Mouse (Mus musculus) limb, embryonic 10.5 days (tissue): ENCODE measurements around the gene Aspg. TPM values are rescaled to one million over a fixed set of nuclear protein-coding genes. Genes with fewer than 3 reads are reported as not detected.

Experiments used
- DNase-seq: peaks from one replicate; pipeline ENCODE4 v3.0.0-alpha.2; 2017; ENCODE audit warnings: low spot score
- H3K27ac ChIP-seq: fragments of 300-500 bp; sonication (generic); 2 replicates; pipeline ENCODE4 v1.5.1; 2016; ENCODE audit warnings: mild to moderate bottlenecking
- H3K27me3 ChIP-seq: fragments of 300-500 bp; sonication (generic); 2 replicates; pipeline ENCODE4 v1.6.1; 2016; ENCODE audit warnings: low read depth, mild to moderate bottlenecking; ENCODE audit not compliant: poor library complexity, severe bottlenecking
- H3K36me3 ChIP-seq: fragments of 300-500 bp; sonication (generic); 2 replicates; pipeline ENCODE4 v1.6.1; 2016; ENCODE audit warnings: mild to moderate bottlenecking, moderate library complexity
- H3K4me1 ChIP-seq: fragments of 300-500 bp; sonication (generic); 2 replicates; pipeline ENCODE4 v1.6.1; 2016
- H3K4me3 ChIP-seq: fragments of 300-500 bp; sonication (generic); 2 replicates; pipeline ENCODE4 v1.5.1; 2016; ENCODE audit warnings: mild to moderate bottlenecking, moderate library complexity
- H3K9me3 ChIP-seq: fragments of 300-500 bp; sonication (generic); replicated peaks from 2 replicates; pipeline ENCODE4 v1.6.1; 2016; ENCODE audit warnings: mild to moderate bottlenecking
- WGBS: fragments of 180-500 bp; shearing (Covaris S2); methylation state at CpG from one replicate; pipeline ENCODE4 v1.1.7; 2016; 5-methylcytosine and 5-hydroxymethylcytosine counted together
- microRNA counts: library from miRNA; unstranded; fragments of <30 nt; microRNA quantifications from one replicate; lab custom pipeline; 2017
- microRNA-seq: library from miRNA; unstranded; fragments of <30 nt; microRNA quantifications from one replicate; pipeline ENCODE4, GENCODE M21; 2017
- polyA plus RNA-seq: library from polyadenylated mRNA; unstranded; fragments of >200 nt; fragmentation: Nextera tagmentation; extraction: Ambion mirVana; gene quantifications from 2 replicates; pipeline ENCODE4 v1.2.1, GENCODE M21; 2016

Aspg gene
- polyA plus RNA-seq, 1 experiment from 2014 or later: 2.2 TPM

GRCm38 (mm10) chr12:112163981-112164839 is 57.7 kb downstream of the Aspg start:
- Histone ChIP-seq H3K9me3 (no peaks in the 10 kb centered on the region), H3K27ac (0 out of 2 replicates have a peak overlapping the region, but pooled peaks have one; percentile 14), H3K4me3 (no peak overlapping the region), H3K4me1 (peaks cover 55% of the 10 kb centered on the region), H3K36me3 (peaks cover 58% of the 10 kb centered on the region), H3K27me3 (0 out of 2 replicates have a peak, but pooled peaks cover 5% of the 10 kb centered on the region)
- DNase-seq: no peak
- WGBS: 45% methylated on average over 16 of the region's 16 CpGs

- no peaks in the 10 kb centered on the region for H3K9me3 ChIP-seq
- H3K36me3 ChIP-seq: peaks cover 58% of the 10 kb centered on the region
- no peak overlapping the region for H3K4me3 ChIP-seq
- 82% methylated on average over 6 of the region's 6 CpGs for WGBS
- no peak for DNase-seq
- 0 out of 2 replicates have a peak, but pooled peaks cover 5% of the 10 kb centered on the region for H3K27me3 ChIP-seq
- H3K4me1 ChIP-seq: peaks cover 61% of the 10 kb centered on the region
- H3K27ac ChIP-seq: 0 out of 2 replicates have a peak overlapping the region, but pooled peaks have one; percentile 14
These were observed 58.4 kb downstream of the Aspg start for GRCm38 (mm10) chr12:112164840-112165219.

- H3K4me1 ChIP-seq: peaks cover 71% of the 10 kb centered on the region
- no peak overlapping the region for H3K27ac ChIP-seq
- 0 out of 2 replicates have a peak, but pooled peaks cover 5% of the 10 kb centered on the region for H3K27me3 ChIP-seq
- 70% methylated on average over 5 of the region's 5 CpGs for whole genome bisulfite sequencing
- no peaks in the 10 kb centered on the region for H3K9me3 ChIP-seq
- no peak for DNase-seq
- no peak overlapping the region for H3K4me3 ChIP-seq
- H3K36me3 ChIP-seq: peaks cover 52% of the 10 kb centered on the region
These were observed 62.8 kb downstream of the Aspg start for GRCm38 (mm10) chr12:112169240-112169639.

GRCm38 (mm10) chr12:112170671-112171574 is 64.4 kb downstream of the Aspg start:
- 38% methylated on average over 20 of the region's 20 CpGs for WGBS
- H3K27me3 ChIP-seq: 0 out of 2 replicates have a peak, but pooled peaks cover 5% of the 10 kb centered on the region
- no peak overlapping the region for H3K27ac ChIP-seq
- peaks cover 61% of the 10 kb centered on the region for H3K4me1 ChIP-seq
- no peak overlapping the region for H3K4me3 ChIP-seq
- H3K9me3 ChIP-seq: no peaks in the 10 kb centered on the region
- DNase-seq: no peak
- peaks cover 63% of the 10 kb centered on the region for H3K36me3 ChIP-seq

- Histone ChIP-seq H3K36me3 (peaks cover 67% of the 10 kb centered on the region), H3K9me3 (no peaks in the 10 kb centered on the region), H3K27me3 (0 out of 2 replicates have a peak, but pooled peaks cover 5% of the 10 kb centered on the region), H3K27ac (no peak overlapping the region), H3K4me3 (no peak overlapping the region), H3K4me1 (peaks cover 58% of the 10 kb centered on the region)
- 94% methylated on average over 1 of the region's 1 CpGs for WGBS
- DNase-seq: no peak
These were observed 65.2 kb downstream of the Aspg start for GRCm38 (mm10) chr12:112171657-112172056.

- 62% methylated on average over 8 of the region's 8 CpGs for WGBS
- H3K36me3 ChIP-seq: peaks cover 70% of the 10 kb centered on the region
- H3K27me3 ChIP-seq: 0 out of 2 replicates have a peak, but pooled peaks cover 5% of the 10 kb centered on the region
- no peak overlapping the region for H3K4me3 ChIP-seq
- H3K4me1 ChIP-seq: peaks cover 61% of the 10 kb centered on the region
- no peak overlapping the region for H3K27ac ChIP-seq
- H3K9me3 ChIP-seq: no peaks in the 10 kb centered on the region
- no peak for DNase-seq
These were observed 65.7 kb downstream of the Aspg start for GRCm38 (mm10) chr12:112172214-112172613.

MicroRNAs within 50 kb of the gene (microRNA counts, 519-probe panel; counts per million panel counts)
- 684 counts per million, percentile 72 among the panel's probes with 10 or more counts for microRNA mmu-miR-203 (lab: Ali Mortazavi, UCI)

Small RNAs within 50 kb of the gene (microRNA-seq; reads per million reads assigned to microRNA genes)
- gene Mir203: 1,256 reads per million, percentile 78 among the genes with 10 or more reads in this experiment
- gene Mir3073a: not detected
- not detected for gene Mir3073b

Other genes starting within 250 kb of the Aspg start
- gene Ppp1r13b, start 198.6 kb upstream of the Aspg start, polyA plus RNA-seq: 4.8 and 6.0 TPM in 2 replicates
- gene Atp5mpl, start 139.7 kb upstream of the Aspg start, polyA plus RNA-seq: 608 and 623 TPM in 2 replicates
- gene Tdrd9, start 135.1 kb upstream of the Aspg start, polyA plus RNA-seq: 0.65 and 0.69 TPM in 2 replicates
- not detected in 2 replicates for gene Rd3l, start 125.4 kb upstream of the Aspg start, polyA plus RNA-seq
- 2.8 and 3.9 TPM in 2 replicates for gene Kif26a, start 39.5 kb downstream of the Aspg start, polyA plus RNA-seq